Mouse (Mus musculus) myocyte (in vitro differentiated cells): ENCODE measurements around the gene Myoz2.

Source experiments
- CEBPB ChIP-seq: IDR thresholded peaks from 2 replicates; pipeline ENCODE4 v1.6.1; 2011; ENCODE audit warnings: mild to moderate bottlenecking, moderate library complexity; ENCODE audit not compliant: poor library complexity, insufficient read depth, severe bottlenecking
- E2F4 ChIP-seq: IDR thresholded peaks from one replicate; pipeline ENCODE4 v1.6.1; 2011; ENCODE audit warnings: mild to moderate bottlenecking, control low read depth, moderate library complexity; ENCODE audit not compliant: insufficient read depth
- MAX ChIP-seq: IDR thresholded peaks from one replicate; pipeline ENCODE4 v1.6.1; 2011; ENCODE audit warnings: low read depth, mild to moderate bottlenecking, control low read depth
- MYOG ChIP-seq, 3 experiments: IDR thresholded peaks; one replicate each; pipeline ENCODE4 v1.6.1; 2011; ENCODE audit warnings: control low read depth in 2 of 3, low read depth in 2 of 3, mild to moderate bottlenecking in 2 of 3; ENCODE audit not compliant: insufficient read length in 2 of 3, control insufficient read depth in 1 of 3, insufficient read depth in 1 of 3
- POLR2A ChIP-seq: IDR thresholded peaks from one replicate; pipeline ENCODE4 v1.6.1; 2011; ENCODE audit warnings: low read depth, mild to moderate bottlenecking, control low read depth, moderate library complexity; ENCODE audit not compliant: insufficient read length
- POLR2AphosphoS2 ChIP-seq: IDR thresholded peaks from one replicate; pipeline ENCODE4 v1.6.1; 2011; ENCODE audit warnings: low read depth, control low read depth; ENCODE audit not compliant: insufficient read length
- REST ChIP-seq: IDR thresholded peaks from one replicate; pipeline ENCODE4 v1.6.1; 2011; ENCODE audit warnings: mild to moderate bottlenecking, control low read depth, moderate library complexity; ENCODE audit not compliant: insufficient read depth, insufficient read length
- TCF12 ChIP-seq: IDR thresholded peaks from one replicate; pipeline ENCODE4 v1.6.1; 2011; ENCODE audit warnings: mild to moderate bottlenecking, control low read depth; ENCODE audit not compliant: poor library complexity, insufficient read depth, severe bottlenecking
- TCF3 ChIP-seq: IDR thresholded peaks from one replicate; pipeline ENCODE4 v1.6.1; 2011; ENCODE audit warnings: low read depth, control low read depth; ENCODE audit not compliant: insufficient read length
- USF1 ChIP-seq: IDR thresholded peaks from one replicate; pipeline ENCODE4 v1.6.1; 2011; ENCODE audit warnings: low read depth, mild to moderate bottlenecking, control low read depth, moderate library complexity

DNA sequence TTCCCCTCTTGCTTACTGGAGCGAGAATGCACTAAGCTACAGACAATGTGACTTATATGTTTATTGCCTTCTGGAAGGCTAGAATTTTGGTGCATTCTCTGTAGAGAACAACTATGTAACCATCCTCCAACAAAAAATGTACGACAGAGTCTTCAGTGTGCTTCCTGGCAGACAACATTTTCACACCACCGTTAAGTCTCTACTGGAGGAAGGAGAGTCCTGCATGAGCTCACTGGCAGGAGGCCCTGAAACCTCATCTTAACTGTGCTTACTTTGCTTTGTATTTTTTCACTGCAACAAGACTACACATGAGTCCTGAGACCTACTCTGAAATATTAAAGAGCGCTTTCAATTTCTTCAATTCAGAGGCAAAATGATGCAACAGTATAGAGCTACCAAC, 59.5 kb downstream of the Myoz2 start:
- TF ChIP-seq E2F4 (no peak), POLR2A (no peak), TCF3 (no peak), REST (no peak), MAX (no peak), MYOG (IDR thresholded peaks at IDR 0.05; ENCODE audit: control insufficient read depth in 1 of 3, insufficient read depth in 1 of 3, insufficient read length in 2 of 3, low read depth in 2 of 3) (no peak), CEBPB (no peak), POLR2AphosphoS2 (no peak), TCF12 (no peak), USF1 (no peak)
